Mouse (Mus musculus) ES-CJ7 (cell line): ENCODE measurements around the gene Pklr.

Experiments used
- DNase-seq: peaks from one replicate; pipeline ENCODE4 v3.0.0; 2011; ENCODE audit warnings: low read depth, low spot score

The Pklr gene

DNA sequence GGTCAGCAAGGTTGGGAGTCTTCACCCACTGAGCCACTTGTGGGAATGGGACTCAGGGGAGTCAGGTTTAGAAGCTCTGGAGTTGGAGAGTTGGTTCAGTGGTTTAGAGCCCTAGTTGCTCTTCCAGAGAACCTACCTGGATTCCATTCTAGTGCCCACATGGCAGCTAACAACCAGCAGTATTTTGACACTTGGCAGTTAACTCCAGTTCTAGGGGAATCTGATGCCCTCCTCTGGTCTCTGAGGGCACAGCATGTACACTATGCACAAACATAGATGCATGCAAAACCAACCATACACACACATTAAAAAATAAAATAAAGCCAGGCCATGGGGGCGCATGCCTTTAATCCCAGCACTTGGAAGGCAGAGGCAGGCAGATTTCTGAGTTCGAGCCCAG is 57.9 kb downstream of the Pklr start:
- no peak for DNase-seq
